Mouse (Mus musculus) heart, postnatal 0 days (tissue): Measurements from ENCODE around the gene Edem1. TPM values are rescaled to one million over a fixed set of nuclear protein-coding genes. Genes with fewer than 3 reads are reported as not detected.

ENCODE experiments used
- ATAC-seq: fragments of 200-750 bp; cut with Nextera tagmentation; 2 replicates; pipeline ENCODE4 v1.8.0; 2017; ENCODE audit warnings: low read depth, moderate number of reproducible peaks, moderate library complexity; ENCODE audit not compliant: insufficient read depth
- DNase-seq: peaks from one replicate; pipeline ENCODE4 v3.0.0-alpha.2; 2016; ENCODE audit warnings: low spot score
- H3K27ac ChIP-seq: fragments of 300-500 bp; sonication (generic); 2 replicates; pipeline ENCODE4 v1.5.1; 2014; ENCODE audit warnings: low read depth, mild to moderate bottlenecking
- H3K27me3 ChIP-seq: fragments of 300-500 bp; sonication (generic); 2 replicates; pipeline ENCODE4 v1.6.1; 2014; ENCODE audit warnings: low read length, mixed read lengths; ENCODE audit not compliant: control insufficient read depth, insufficient read depth
- H3K36me3 ChIP-seq: fragments of 300-500 bp; sonication (generic); replicated peaks from 2 replicates; pipeline ENCODE4 v1.6.1; 2014; ENCODE audit warnings: low read length, mixed read lengths; ENCODE audit not compliant: control insufficient read depth, insufficient read depth
- H3K4me1 ChIP-seq: fragments of 300-500 bp; sonication (generic); 2 replicates; pipeline ENCODE4 v1.6.1; 2014; ENCODE audit warnings: antibody characterized with exemption; ENCODE audit not compliant: control insufficient read depth, insufficient read depth
- H3K4me2 ChIP-seq: fragments of 300-500 bp; sonication (generic); 2 replicates; pipeline ENCODE4 v1.6.1; 2014; ENCODE audit warnings: low read depth, mild to moderate bottlenecking, low read length, moderate library complexity
- H3K4me3 ChIP-seq: fragments of 300-500 bp; sonication (generic); 2 replicates; pipeline ENCODE4 v1.5.1; 2014; ENCODE audit warnings: low read depth, low read length
- H3K9ac ChIP-seq: fragments of 300-500 bp; sonication (generic); replicated peaks from 2 replicates; pipeline ENCODE4 v1.6.1; 2014; ENCODE audit warnings: low read depth, low read length, mixed read lengths
- H3K9me3 ChIP-seq: fragments of 300-500 bp; sonication (generic); replicated peaks from 2 replicates; pipeline ENCODE4 v1.6.1; 2016; ENCODE audit warnings: low read length; ENCODE audit not compliant: control insufficient read depth
- CTCF ChIP-seq: IDR thresholded peaks from 2 replicates; pipeline ENCODE4 v1.5.1; 2016; ENCODE audit warnings: antibody characterized with exemption, control low read depth, low read depth
- EP300 ChIP-seq: IDR thresholded peaks from 2 replicates; pipeline ENCODE4 v1.6.1; 2016; ENCODE audit warnings: antibody characterized with exemption, low read depth
- WGBS: fragments of 180-500 bp; shearing (Covaris S2); extraction: QIAGEN DNeasy Blood & Tissue Kit; methylation state at CpG from one replicate; pipeline ENCODE4 v1.1.7; 2014; 5-methylcytosine and 5-hydroxymethylcytosine counted together
- polyA plus RNA-seq: library from polyadenylated mRNA; unstranded; fragments of >200 nt; fragmentation: Nextera tagmentation; extraction: Ambion mirVana; gene quantifications from 2 replicates; pipeline ENCODE4 v1.2.1, GENCODE M21; 2015
- total RNA-seq: library from RNA; depleted of rRNA; stranded (reverse); fragments of >200 nt; gene quantifications from 2 replicates; pipeline ENCODE4 v1.2.3, GENCODE M21; 2014; ENCODE audit warnings: low replicate concordance; rRNA removed

Edem1 gene
- total RNA-seq (12.8 and 19.8 TPM in 2 replicates), polyA plus RNA-seq (5.1 and 5.9 TPM in 2 replicates)

GRCm38 (mm10) chr6:108828234-108828868 lies at the start of gene Edem1:
Edem1 (plus strand) TSS chr6:108828641.
- peak within 1 kb of the TSS; percentile 72 for H3K27ac ChIP-seq
- H3K9me3 ChIP-seq: no peaks in the 10 kb centered on the region
- H3K4me3 ChIP-seq: peak within 1 kb of the TSS; percentile 85
- no peaks in the 10 kb centered on the region; the same call in 1 of the 2 replicates for H3K36me3 ChIP-seq
- WGBS: under 1% methylated on average over 66 of the region's 67 CpGs
- peak within 1 kb of the TSS; percentile 82 for H3K9ac ChIP-seq
- DNase-seq (peak; percentile 96), ATAC-seq (peak; percentile 98)
- H3K27me3 ChIP-seq: no peaks in the 10 kb centered on the region
- H3K4me2 ChIP-seq: peak within 1 kb of the TSS; percentile 71
- peaks cover 14% of the 10 kb centered on the region; the same call in 1 of the 2 replicates for H3K4me1 ChIP-seq
- TF ChIP-seq EP300: no peak
- no peak for TF ChIP-seq CTCF

GRCm38 (mm10) chr6:108781865-108782264 lies 46.6 kb upstream of the Edem1 start:
- 44% methylated on average over 6 of the region's 6 CpGs for WGBS
- Histone ChIP-seq H3K4me2 (no peak overlapping the region), H3K27me3 (no peaks in the 10 kb centered on the region), H3K4me3 (no peak overlapping the region), H3K9me3 (no peaks in the 10 kb centered on the region), H3K4me1 (peaks cover 20% of the 10 kb centered on the region), H3K27ac (no peak overlapping the region), H3K36me3 (no peaks in the 10 kb centered on the region), H3K9ac (no peak overlapping the region)
- no peak for DNase-seq
- no peak for ATAC-seq
- TF ChIP-seq EP300: no peak
- TF ChIP-seq CTCF: no peak

- Histone ChIP-seq H3K4me3 (peak within 1 kb of the TSS; percentile 82), H3K36me3 (no peaks in the 10 kb centered on the region), H3K27ac (peak within 1 kb of the TSS; percentile 85), H3K9me3 (no peaks in the 10 kb centered on the region), H3K4me1 (peaks cover 20% of the 10 kb centered on the region), H3K9ac (peak within 1 kb of the TSS; percentile 90), H3K27me3 (no peaks in the 10 kb centered on the region), H3K4me2 (peak within 1 kb of the TSS; percentile 86)
- ATAC-seq: peak; percentile 95
- WGBS: 11% methylated on average over 34 of the region's 36 CpGs
- peak; percentile 91 for DNase-seq
- TF ChIP-seq CTCF (peak; percentile 95), EP300 (peak; percentile 65)
Measured at GRCm38 (mm10) chr6:108782526-108783183, 45.8 kb upstream of the Edem1 start, which contains the start of gene Arl8b. Arl8b (plus strand) TSS chr6:108783099.

GRCm38 (mm10) chr6:108783184-108783881 lies 45.1 kb upstream of the Edem1 start:
- peak overlapping the region; percentile 86 for H3K4me2 ChIP-seq
- under 1% methylated on average over 57 of the region's 57 CpGs for WGBS
- TF ChIP-seq EP300 (no peak), CTCF (no peak; the same call in 1 of the 2 replicates)
- H3K27me3 ChIP-seq: no peaks in the 10 kb centered on the region
- DNase-seq: peak; percentile 24
- H3K4me1 ChIP-seq: peaks cover 20% of the 10 kb centered on the region
- H3K9ac ChIP-seq: peak overlapping the region; percentile 90
- ATAC-seq: peak; percentile 40
- H3K36me3 ChIP-seq: no peaks in the 10 kb centered on the region
- peak overlapping the region; percentile 85 for H3K27ac ChIP-seq
- no peaks in the 10 kb centered on the region for H3K9me3 ChIP-seq
- H3K4me3 ChIP-seq: peak overlapping the region; percentile 82

- H3K9ac ChIP-seq: peak overlapping the region; percentile 90
- TF ChIP-seq EP300: no peak
- TF ChIP-seq CTCF: no peak
- H3K4me2 ChIP-seq: peak overlapping the region; percentile 86
- WGBS: 22% methylated on average over 11 of the region's 11 CpGs
- DNase-seq (no peak), ATAC-seq (no peak)
- no peaks in the 10 kb centered on the region for H3K36me3 ChIP-seq
- H3K4me1 ChIP-seq: peaks cover 20% of the 10 kb centered on the region
- H3K27ac ChIP-seq: peak overlapping the region; percentile 85
- H3K27me3 ChIP-seq: no peaks in the 10 kb centered on the region
- peak overlapping the region; percentile 82 for H3K4me3 ChIP-seq
- no peaks in the 10 kb centered on the region for H3K9me3 ChIP-seq
Measured at GRCm38 (mm10) chr6:108784056-108784455, 44.4 kb upstream of the Edem1 start.
